10 mouse cellular contexts compared by ENCODE assay signal in genomic region chr11:93733568-93734185, GRCm38 (mm10).
A peak's percentile ranks its signal among the peaks of the same experiment; 100 is the strongest.
DNase-seq lines count a peak whose midpoint lies in the region; ATAC-seq lines count a peak whose summit lies in the region.
"Had no signal": no experiment of that assay in that cellular context is flagged by ENCODE, and none has a peak within 500 bp of the region (broad histone marks: within the 10 kb centered on the region; RNA-seq: fewer than 3 reads in every experiment).

No protein-coding gene starts in this region.

- peak; percentile 42 for DNase-seq in kidney, adult 9 months
- no peak for DNase-seq in kidney, postnatal 10 days
- peak; percentile 1 for DNase-seq in testis, postnatal 14 days (ENCODE audit: low spot score)
- no peak for DNase-seq in testis, postnatal 10 days (ENCODE audit: low spot score)
- peak; percentile 2 for DNase-seq in yolk sac, embryonic 10.5 days (ENCODE audit: low spot score)
- DNase-seq in left cerebral cortex, adult 9 months (ENCODE audit: low spot score in 2 of 2), result no peak
- DNase-seq in left cerebral cortex, postnatal 14 days (ENCODE audit: low spot score in 2 of 2), result no peak
- DNase-seq: cerebellum, adult 11 months; thymus, adult 2 months had no signal

- peak; percentile 61 for ATAC-seq in granulocyte monocyte progenitor cell, adult 5-6 weeks (replicated peaks; ENCODE audit: poor library complexity, severe bottlenecking)

- intact Hi-C loops in left cerebral cortex, postnatal 14 days (cut with DNase I), result no loop called here

Comparison
In these comparisons a context has a peak if more than half of its experiments do, and no peak if none do; other contexts are left out.
1. DNase-seq: peak in kidney, adult 9 months (single experiment), testis, postnatal 14 days (single experiment) and yolk sac, embryonic 10.5 days (single experiment); none in kidney, postnatal 10 days (single experiment), testis, postnatal 10 days (single experiment), left cerebral cortex, adult 9 months (0 of 2) and left cerebral cortex, postnatal 14 days (0 of 2).